Mouse (Mus musculus): ENCODE data around the gene Hcrt. TPM values are rescaled to one million over a fixed set of nuclear protein-coding genes. Genes with fewer than 3 reads are reported as not detected.
"Not testable (repeated sequence)": the region's sequence is repeated elsewhere in the genome, so short reads cannot be mapped to it uniquely, and the experiment has no call there.

The Hcrt gene
- 0.26 TPM in 1 of 2 replicates, not detected in the other for polyA plus RNA-seq (2016; fragmentation: Nextera tagmentation; extraction: Ambion mirVana)

GRCm38 (mm10) chr11:100762831-100763230 lies at the start of gene Hcrt:
Hcrt (minus strand) TSS chr11:100762931.
- Histone ChIP-seq H3K9me3 (replicated peaks) (no peaks in the 10 kb centered on the region), H3K27ac (replicated peaks) (peak within 1 kb of the TSS; percentile 69), H3K4me3 (peak within 1 kb of the TSS; percentile 59), H3K27me3 (ENCODE audit: low read depth, poor library complexity, severe bottlenecking) (peaks cover 55% of the 10 kb centered on the region), H3K4me1 (peaks cover 32% of the 10 kb centered on the region), H3K36me3 (no peaks in the 10 kb centered on the region)
- WGBS, result 91% methylated on average over 7 of the region's 7 CpGs
- no peak for DNase-seq (ENCODE audit: low spot score)

- Histone ChIP-seq H3K4me1 (peaks cover 7% of the 10 kb centered on the region; the same call in 1 of the 2 replicates), H3K36me3 (no peaks in the 10 kb centered on the region), H3K27me3 (ENCODE audit: low read depth, poor library complexity, severe bottlenecking) (no peaks in the 10 kb centered on the region), H3K27ac (replicated peaks) (no peak overlapping the region), H3K9me3 (replicated peaks) (no peaks in the 10 kb centered on the region; the same call in 1 of the 2 replicates), H3K4me3 (no peak overlapping the region)
- WGBS, result 93% methylated on average over 2 of the region's 2 CpGs
- no peak for DNase-seq (ENCODE audit: low spot score)
These were observed 48.4 kb upstream of the Hcrt start for GRCm38 (mm10) chr11:100811132-100811531.

- Histone ChIP-seq H3K27me3 (ENCODE audit: low read depth, poor library complexity, severe bottlenecking) (no peaks in the 10 kb centered on the region), H3K4me1 (peaks cover 7% of the 10 kb centered on the region; the same call in 1 of the 2 replicates), H3K4me3 (no peak overlapping the region), H3K9me3 (replicated peaks) (no peaks in the 10 kb centered on the region; the same call in 1 of the 2 replicates), H3K36me3 (no peaks in the 10 kb centered on the region), H3K27ac (replicated peaks) (no peak overlapping the region)
- WGBS, result 87% methylated on average over 9 of the region's 9 CpGs
- DNase-seq (ENCODE audit: low spot score), result no peak
These were observed 47.8 kb upstream of the Hcrt start for GRCm38 (mm10) chr11:100810516-100810915.

- 0 out of 2 replicates have a peak, but pooled peaks cover 3% of the 10 kb centered on the region for H3K4me1 ChIP-seq
- H3K27me3 ChIP-seq (ENCODE audit: low read depth, poor library complexity, severe bottlenecking), result no peaks in the 10 kb centered on the region
- H3K4me3 ChIP-seq, result no peak overlapping the region
- H3K27ac ChIP-seq (replicated peaks), result no peak overlapping the region
- 80% methylated on average over 20 of the region's 20 CpGs for WGBS
- peaks cover 34% of the 10 kb centered on the region for H3K36me3 ChIP-seq
- no peak for DNase-seq (ENCODE audit: low spot score)
- H3K9me3 ChIP-seq (replicated peaks), result no peaks in the 10 kb centered on the region; the same call in 1 of the 2 replicates
These were observed 43.9 kb upstream of the Hcrt start for GRCm38 (mm10) chr11:100806380-100807305.

- peaks cover 44% of the 10 kb centered on the region for H3K36me3 ChIP-seq
- H3K27me3 ChIP-seq (ENCODE audit: low read depth, poor library complexity, severe bottlenecking), result no peaks in the 10 kb centered on the region
- no peak for DNase-seq (ENCODE audit: low spot score)
- H3K4me3 ChIP-seq, result no peak overlapping the region
- 0 out of 2 replicates have a peak, but pooled peaks cover 3% of the 10 kb centered on the region for H3K4me1 ChIP-seq
- no peaks in the 10 kb centered on the region for H3K9me3 ChIP-seq (replicated peaks)
- H3K27ac ChIP-seq (replicated peaks), result no peak overlapping the region
- WGBS, result 84% methylated on average over 7 of the region's 7 CpGs
These were observed 42.8 kb upstream of the Hcrt start for GRCm38 (mm10) chr11:100805535-100805934.

- 95% methylated on average over 10 of the region's 10 CpGs for WGBS
- Histone ChIP-seq H3K9me3 (replicated peaks) (no peaks in the 10 kb centered on the region), H3K36me3 (peaks cover 48% of the 10 kb centered on the region), H3K27ac (replicated peaks) (no peak overlapping the region), H3K4me3 (no peak overlapping the region), H3K4me1 (0 out of 2 replicates have a peak, but pooled peaks cover 3% of the 10 kb centered on the region), H3K27me3 (ENCODE audit: low read depth, poor library complexity, severe bottlenecking) (no peaks in the 10 kb centered on the region)
- DNase-seq (ENCODE audit: low spot score), result no peak
These were observed 41.7 kb upstream of the Hcrt start for GRCm38 (mm10) chr11:100804409-100804808.

- Histone ChIP-seq H3K9me3 (replicated peaks) (no peaks in the 10 kb centered on the region), H3K4me3 (no peak overlapping the region), H3K27me3 (ENCODE audit: low read depth, poor library complexity, severe bottlenecking) (no peaks in the 10 kb centered on the region), H3K4me1 (no peaks in the 10 kb centered on the region), H3K36me3 (peaks cover 56% of the 10 kb centered on the region), H3K27ac (replicated peaks) (no peak overlapping the region)
- WGBS, result 89% methylated on average over 5 of the region's 5 CpGs
- no peak for DNase-seq (ENCODE audit: low spot score)
These were observed 36.7 kb upstream of the Hcrt start for GRCm38 (mm10) chr11:100799426-100799825.

- no peaks in the 10 kb centered on the region for H3K27me3 ChIP-seq (ENCODE audit: low read depth, poor library complexity, severe bottlenecking)
- WGBS, result 64% methylated on average over 8 of the region's 8 CpGs
- DNase-seq (ENCODE audit: low spot score), result no peak
- no peaks in the 10 kb centered on the region for H3K4me1 ChIP-seq
- no peak overlapping the region for H3K27ac ChIP-seq (replicated peaks)
- H3K9me3 ChIP-seq (replicated peaks), result no peaks in the 10 kb centered on the region
- H3K36me3 ChIP-seq, result peaks cover 28% of the 10 kb centered on the region
- H3K4me3 ChIP-seq, result no peak overlapping the region
These were observed 33.9 kb upstream of the Hcrt start for GRCm38 (mm10) chr11:100796585-100796984.

GRCm38 (mm10) chr11:100795386-100795785 lies 32.7 kb upstream of the Hcrt start:
- no peaks in the 10 kb centered on the region for H3K4me1 ChIP-seq
- no peaks in the 10 kb centered on the region for H3K9me3 ChIP-seq (replicated peaks)
- peaks cover 24% of the 10 kb centered on the region for H3K36me3 ChIP-seq
- no peak overlapping the region for H3K27ac ChIP-seq (replicated peaks)
- DNase-seq (ENCODE audit: low spot score), result no peak
- 100% methylated on average over 2 of the region's 2 CpGs for WGBS
- no peak overlapping the region for H3K4me3 ChIP-seq
- no peaks in the 10 kb centered on the region for H3K27me3 ChIP-seq (ENCODE audit: low read depth, poor library complexity, severe bottlenecking)

GRCm38 (mm10) chr11:100791457-100792049 lies 28.8 kb upstream of the Hcrt start:
- Histone ChIP-seq H3K36me3 (peaks cover 33% of the 10 kb centered on the region), H3K27ac (replicated peaks) (no peak overlapping the region), H3K4me1 (peaks cover 8% of the 10 kb centered on the region), H3K9me3 (replicated peaks) (no peaks in the 10 kb centered on the region), H3K27me3 (ENCODE audit: low read depth, poor library complexity, severe bottlenecking) (no peaks in the 10 kb centered on the region), H3K4me3 (no peak overlapping the region)
- WGBS, result 94% methylated on average over 2 of the region's 2 CpGs
- no peak for DNase-seq (ENCODE audit: low spot score)

GRCm38 (mm10) chr11:100790644-100791043 lies 27.9 kb upstream of the Hcrt start:
- peaks cover 33% of the 10 kb centered on the region for H3K36me3 ChIP-seq
- H3K4me1 ChIP-seq, result peaks cover 12% of the 10 kb centered on the region
- H3K9me3 ChIP-seq (replicated peaks); H3K4me3 ChIP-seq; H3K27ac ChIP-seq (replicated peaks); H3K27me3 ChIP-seq (ENCODE audit: low read depth, poor library complexity, severe bottlenecking); DNase-seq (ENCODE audit: low spot score): not testable (repeated sequence)
- WGBS, result 87% methylated on average over 9 of the region's 9 CpGs

GRCm38 (mm10) chr11:100789702-100790101 lies 27.0 kb upstream of the Hcrt start:
- peaks cover 33% of the 10 kb centered on the region for H3K36me3 ChIP-seq
- DNase-seq (ENCODE audit: low spot score), result no peak
- H3K27ac ChIP-seq (replicated peaks), result no peak overlapping the region
- 86% methylated on average over 3 of the region's 3 CpGs for WGBS
- H3K27me3 ChIP-seq (ENCODE audit: low read depth, poor library complexity, severe bottlenecking), result no peaks in the 10 kb centered on the region
- H3K4me3 ChIP-seq, result no peak overlapping the region
- H3K9me3 ChIP-seq (replicated peaks), result no peaks in the 10 kb centered on the region
- peaks cover 12% of the 10 kb centered on the region for H3K4me1 ChIP-seq

GRCm38 (mm10) chr11:100785774-100786173 lies 23.0 kb upstream of the Hcrt start:
- Histone ChIP-seq H3K4me1 (peaks cover 12% of the 10 kb centered on the region), H3K36me3 (peaks cover 49% of the 10 kb centered on the region), H3K9me3 (replicated peaks) (no peaks in the 10 kb centered on the region), H3K27ac (replicated peaks) (no peak overlapping the region), H3K4me3 (no peak overlapping the region), H3K27me3 (ENCODE audit: low read depth, poor library complexity, severe bottlenecking) (no peaks in the 10 kb centered on the region)
- 93% methylated on average over 2 of the region's 2 CpGs for WGBS
- DNase-seq (ENCODE audit: low spot score), result no peak

Measured in midbrain, embryonic 10.5 days (tissue).